Mouse (Mus musculus) mature B cell (primary cell): ENCODE results near the gene Atn1.

Experiments
- in situ Hi-C: fragments of 300-500 bp; cut with MboI; formaldehyde crosslinking; loops from 2 replicates; pipeline ENCODE4 v1.14.3; 2019

Gene Atn1

GRCm38 (mm10) chr6:124711824-124712782 is 44.2 kb downstream of the Atn1 start, which contains the start of the genes Emg1 and Phb2:
Gene Emg1 (minus strand): TSS chr6:124712178.
Gene Phb2 (plus strand): TSS chr6:124712336.
- in situ Hi-C loops, result loop anchor here (10.0 kb wide), 1 partner anchor 323 kb away; the partner anchor contains the start of gene Ing4

GRCm38 (mm10) chr6:124708289-124708889 is 47.9 kb downstream of the Atn1 start:
- in situ Hi-C loops, result no loop called here

GRCm38 (mm10) chr6:124706061-124706627 is 50.2 kb downstream of the Atn1 start:
- in situ Hi-C loops, result no loop called here

- in situ Hi-C loops, result no loop called here
These were observed 51.9 kb downstream of the Atn1 start for GRCm38 (mm10) chr6:124704417-124704816.

GRCm38 (mm10) chr6:124703789-124704188 is 52.5 kb downstream of the Atn1 start:
- in situ Hi-C loops, result no loop called here

GRCm38 (mm10) chr6:124702784-124703103 is 53.6 kb downstream of the Atn1 start:
- in situ Hi-C loops, result no loop called here

GRCm38 (mm10) chr6:124702102-124702783 is 54.1 kb downstream of the Atn1 start:
- in situ Hi-C loops, result no loop called here

GRCm38 (mm10) chr6:124701338-124701737 is 55.0 kb downstream of the Atn1 start:
- in situ Hi-C loops, result no loop called here

- in situ Hi-C loops, result no loop called here
These were observed 56.2 kb downstream of the Atn1 start for GRCm38 (mm10) chr6:124699962-124700610.

GRCm38 (mm10) chr6:124699366-124699765 is 57.0 kb downstream of the Atn1 start:
- in situ Hi-C loops, result no loop called here

GRCm38 (mm10) chr6:124698751-124699150 is 57.6 kb downstream of the Atn1 start:
- in situ Hi-C loops, result no loop called here

GRCm38 (mm10) chr6:124696441-124697150 is 59.7 kb downstream of the Atn1 start:
- in situ Hi-C loops, result no loop called here

- in situ Hi-C loops, result no loop called here
These were observed 62.0 kb downstream of the Atn1 start for GRCm38 (mm10) chr6:124694166-124694955.

- in situ Hi-C loops, result no loop called here
These were observed 62.9 kb downstream of the Atn1 start for GRCm38 (mm10) chr6:124693243-124693981.
